Mouse (Mus musculus) naive thymus-derived CD4-positive, alpha-beta T cell, adult 2 months (primary cell): Measurements from ENCODE around the gene Lats1.
A peak's percentile ranks its signal among the peaks of the same experiment; 100 is the strongest.
"Not testable (repeated sequence)": the region's sequence is repeated elsewhere in the genome, so short reads cannot be mapped to it uniquely, and the experiment has no call there.

Source experiments
- DNase-seq: peaks from one replicate; pipeline ENCODE4 v3.0.0-alpha.2; 2011; ENCODE audit warnings: low read depth

The Lats1 gene

GRCm38 (mm10) chr10:7726501-7726812 is 45.4 kb downstream of the Lats1 start:
- peak; percentile 43 for DNase-seq

DNA sequence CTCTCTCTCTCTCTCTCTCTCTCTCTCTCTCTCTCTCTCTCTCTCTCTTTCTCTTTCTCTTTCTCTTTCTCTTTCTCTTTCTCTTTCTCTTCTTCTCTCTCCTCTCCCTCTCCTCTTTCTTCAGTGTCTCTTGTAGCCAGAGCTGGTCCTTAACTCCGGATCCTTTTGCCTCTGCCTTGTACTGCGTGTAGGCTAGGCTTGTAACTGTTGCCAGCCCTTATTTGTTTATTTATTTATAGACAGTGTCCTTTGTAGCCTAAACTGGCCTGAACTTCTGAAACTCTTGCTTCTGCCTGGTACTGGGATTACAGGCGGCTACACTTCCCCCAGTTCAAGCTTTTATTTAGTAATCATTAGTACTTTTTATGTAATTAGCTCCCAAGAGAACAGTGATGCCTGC is 46.0 kb downstream of the Lats1 start:
- peak; percentile 36 for DNase-seq

- DNase-seq: no peak
These were observed 50.6 kb downstream of the Lats1 start for GRCm38 (mm10) chr10:7731582-7731981.

DNA sequence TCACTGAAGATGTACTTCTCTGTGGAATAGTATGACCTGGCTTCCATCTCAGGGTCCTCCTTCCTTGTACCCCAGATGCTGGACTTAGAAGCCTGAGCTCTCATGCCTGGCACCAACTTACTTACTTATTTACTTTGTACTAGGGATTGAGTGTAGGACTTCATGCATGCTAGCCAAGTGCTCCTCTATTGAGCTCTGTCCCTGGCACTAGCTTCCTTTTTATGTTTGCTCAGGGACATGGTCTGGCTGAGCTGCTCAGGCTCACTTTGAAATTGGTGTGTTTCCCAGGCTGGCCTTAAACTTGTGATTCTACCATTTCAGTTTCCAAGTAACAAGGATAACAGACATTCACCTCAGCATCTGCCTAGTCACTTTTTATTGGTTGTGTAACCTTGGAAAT is 56.1 kb downstream of the Lats1 start:
- DNase-seq: no peak

DNA sequence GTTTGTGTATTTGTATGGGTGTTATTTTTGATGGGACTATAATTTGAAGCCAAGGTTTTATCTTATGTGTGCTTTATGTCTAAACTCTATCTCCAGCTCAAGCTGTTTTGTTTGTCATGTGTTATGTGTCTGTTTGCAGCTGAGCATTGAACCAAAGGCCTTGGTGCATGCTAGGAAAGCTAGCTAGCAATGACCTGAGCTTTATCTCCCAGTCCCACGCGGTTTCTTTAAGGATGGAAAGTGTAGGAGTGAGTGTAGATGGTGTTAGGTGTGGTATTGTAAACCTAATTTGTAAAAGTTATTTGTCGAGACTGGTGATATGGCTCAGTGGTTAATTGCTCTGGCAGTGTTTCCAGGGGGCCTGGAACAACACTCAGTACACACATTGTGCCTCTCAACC is 56.9 kb downstream of the Lats1 start:
- no peak for DNase-seq

DNA sequence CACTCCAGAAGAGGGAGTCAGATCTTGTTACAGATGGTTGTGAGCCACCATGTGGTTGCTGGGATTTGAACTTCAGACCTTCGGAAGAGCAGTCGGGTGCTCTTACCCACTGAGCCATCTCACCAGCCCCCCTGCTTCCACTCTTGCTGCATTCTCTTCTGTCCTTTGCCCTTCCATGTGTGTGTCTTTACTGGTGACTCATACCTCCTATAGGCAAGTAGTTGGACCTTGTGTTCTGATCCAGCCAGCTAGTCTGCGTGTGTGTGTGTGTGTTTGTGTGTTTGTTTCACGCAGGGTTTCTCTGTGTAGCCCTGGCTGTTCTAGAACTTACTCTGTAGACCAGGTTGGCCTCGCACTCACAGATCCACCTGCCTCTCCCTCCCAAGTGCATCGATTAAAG is 64.5 kb downstream of the Lats1 start:
- not testable (repeated sequence) for DNase-seq

- DNase-seq: no peak
These were observed 67.7 kb downstream of the Lats1 start for GRCm38 (mm10) chr10:7748752-7749151.

DNA sequence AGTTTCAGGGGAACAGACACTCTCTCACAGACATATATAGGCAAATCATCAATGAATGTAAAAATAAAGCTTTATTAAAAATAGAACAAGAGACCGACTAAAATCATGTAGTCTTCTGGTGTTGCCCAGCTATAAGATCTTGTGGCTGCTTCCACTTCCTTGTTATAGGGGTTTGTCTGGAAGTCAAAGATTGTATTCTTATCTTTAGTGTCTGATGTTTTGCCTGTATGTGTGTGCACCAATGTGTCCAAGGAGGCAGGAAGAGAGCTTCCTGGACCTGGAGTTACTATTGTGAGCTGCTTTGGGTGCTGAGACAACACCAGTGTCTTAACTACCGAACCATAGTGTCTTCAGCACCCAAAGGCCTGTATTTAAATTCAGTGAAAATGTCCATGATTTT is 76.5 kb downstream of the Lats1 start:
- no peak for DNase-seq
